Comparison of ENCODE assay signal across 10 mouse cellular contexts in the genomic region with DNA sequence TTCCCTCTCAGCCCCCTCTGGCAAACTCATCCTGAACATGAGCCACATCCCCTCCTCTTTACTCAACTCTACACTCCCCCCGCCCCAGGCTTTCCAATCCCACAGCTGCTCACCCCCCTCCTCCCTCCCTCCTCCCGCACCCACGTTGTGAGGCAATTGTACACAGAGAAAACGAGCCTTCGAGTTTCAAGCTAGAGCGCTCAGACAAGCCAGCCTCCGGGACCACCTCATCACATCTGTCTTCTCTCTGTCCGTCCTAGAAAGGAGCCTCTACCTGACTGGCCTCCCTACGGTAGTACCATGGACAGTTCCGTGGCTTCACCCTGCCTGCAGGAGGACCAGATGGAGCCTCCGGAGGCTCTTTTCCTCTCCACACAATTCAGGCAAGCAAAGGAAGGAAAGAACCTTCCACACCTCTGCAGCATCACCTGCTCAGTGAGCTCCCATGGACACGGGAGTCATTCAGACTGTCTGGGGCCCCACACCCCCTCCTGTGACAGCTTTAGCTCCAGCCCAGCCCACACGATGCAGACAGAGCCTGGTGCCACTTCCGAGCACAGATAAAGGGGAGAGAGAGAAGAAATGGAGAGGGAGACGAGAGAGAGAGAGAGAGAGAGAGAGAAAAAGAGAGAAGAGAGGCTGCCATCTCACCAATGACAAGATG. TPM values are rescaled to one million over a fixed set of nuclear protein-coding genes. Genes with fewer than 3 reads are reported as not detected.
DNase-seq lines count a peak whose midpoint lies in the region; ATAC-seq and TF ChIP-seq lines count a peak whose summit lies in the region.
"Had no signal": no experiment of that assay in that cellular context is flagged by ENCODE, and none has a peak within 500 bp of the region (broad histone marks: within the 10 kb centered on the region; RNA-seq: fewer than 3 reads in every experiment).

No protein-coding gene starts in this region.

- H3K4me1 ChIP-seq in kidney, postnatal 0 days (replicated peaks; ENCODE audit: insufficient read depth, low read length): no peaks in the 10 kb centered on the region
- peaks cover 20% of the 10 kb centered on the region for H3K4me1 ChIP-seq in forebrain, postnatal 0 days (ENCODE audit: insufficient read depth)

- peaks cover 12% of the 10 kb centered on the region; the same call in 1 of the 2 replicates for H3K27me3 ChIP-seq in kidney, postnatal 0 days (ENCODE audit: insufficient read depth, low read length)
- H3K27me3 ChIP-seq in forebrain, postnatal 0 days (ENCODE audit: insufficient read depth, low read length): 0 out of 2 replicates have a peak, but pooled peaks cover 5% of the 10 kb centered on the region

- no peaks in the 10 kb centered on the region for H3K9me3 ChIP-seq in kidney, postnatal 0 days (replicated peaks; ENCODE audit: low read length)
- no peaks in the 10 kb centered on the region for H3K9me3 ChIP-seq in forebrain, postnatal 0 days (ENCODE audit: low read length)

- intact Hi-C loops in gastrocnemius, adult 2 months (cut with DNase I): no loop called here

- H3K4me3 ChIP-seq in kidney, postnatal 0 days (replicated peaks; ENCODE audit: low read depth, low read length): no peak overlapping the region
- peak overlapping the region; percentile 33 for H3K4me3 ChIP-seq in forebrain, postnatal 0 days (ENCODE audit: low read depth, low read length)
- no peak overlapping the region for H3K4me3 ChIP-seq in gastrocnemius, adult 2 months

- DNase-seq in kidney, postnatal 0 days (ENCODE audit: low spot score): peak; percentile 73
- DNase-seq in kidney, adult 18-20 months: no peak
- peak; percentile 72 for DNase-seq in adrenal gland, postnatal 10 days
- peak; percentile 72 for DNase-seq in forebrain, postnatal 0 days
- DNase-seq in mesoderm, embryonic 11.5 days (ENCODE audit: low read depth, low spot score): peak; percentile 82
- peak; percentile 56 for DNase-seq in right cerebral cortex, postnatal 25 days
- DNase-seq in gastrocnemius, adult 2 months: no peak

- H3K4me2 ChIP-seq in kidney, postnatal 0 days (ENCODE audit: low read length): no peak overlapping the region
- H3K4me2 ChIP-seq in forebrain, postnatal 0 days (ENCODE audit: low read depth): peak overlapping the region; percentile 91

- ATAC-seq in kidney, postnatal 0 days (replicated peaks; ENCODE audit: low FRiP score, low read depth): no peak
- ATAC-seq in forebrain, postnatal 0 days: peak; percentile 69
- ATAC-seq in megakaryocyte-erythroid progenitor cell, adult 5-6 weeks (replicated peaks; ENCODE audit: low FRiP score, low TSS enrichment, poor library complexity, severe bottlenecking): no peak
- ATAC-seq: Patski had no signal

- no peak for TF ChIP-seq CTCF in kidney, postnatal 0 days (IDR thresholded peaks at IDR 0.05; ENCODE audit: low read depth)
- no peak for TF ChIP-seq CTCF in forebrain, postnatal 0 days (IDR thresholded peaks at IDR 0.05; ENCODE audit: low read depth)
- TF ChIP-seq CTCF in gastrocnemius, adult 2 months (IDR thresholded peaks at IDR 0.05): no peak

- H3K27ac ChIP-seq in kidney, postnatal 0 days: no peak overlapping the region
- peak overlapping the region; percentile 76 for H3K27ac ChIP-seq in forebrain, postnatal 0 days (ENCODE audit: low read depth, low read length)
- H3K27ac ChIP-seq in gastrocnemius, adult 2 months: no peak overlapping the region
- H3K27ac ChIP-seq: liver, embryonic 14.5 days had no signal

- WGBS in kidney, postnatal 0 days: 10% methylated on average over 15 of the region's 15 CpGs
- 5% methylated on average over 15 of the region's 15 CpGs for WGBS in forebrain, postnatal 0 days

- H3K36me3 ChIP-seq in kidney, postnatal 0 days (ENCODE audit: insufficient read depth, low read length): no peaks in the 10 kb centered on the region
- H3K36me3 ChIP-seq in forebrain, postnatal 0 days (ENCODE audit: insufficient read depth): no peaks in the 10 kb centered on the region

- no peak overlapping the region for H3K9ac ChIP-seq in kidney, postnatal 0 days (ENCODE audit: low read depth, low read length)
- H3K9ac ChIP-seq in forebrain, postnatal 0 days: peak overlapping the region; percentile 46
- H3K9ac ChIP-seq: liver, embryonic 14.5 days had no signal

RNA-seq across cellular contexts. Expression of a gene that starts 1.5 kb away (rescaled TPM):
- 2.6 and 2.9 TPM in 2 replicates for polyA plus RNA-seq in kidney, postnatal 0 days (2015; fragmentation: Nextera tagmentation; extraction: Ambion mirVana)
- total RNA-seq in adrenal gland, postnatal 10 days (2021): 1 to 10 TPM; 2.6 to 4.8 TPM
- total RNA-seq in forebrain, postnatal 0 days (2014; rRNA removed): 28.9 and 37.2 TPM in 2 replicates
- polyA plus RNA-seq in forebrain, postnatal 0 days (2015; fragmentation: Nextera tagmentation; extraction: Ambion mirVana): 11.5 and 15.5 TPM in 2 replicates
- total RNA-seq in megakaryocyte-erythroid progenitor cell, adult 5-6 weeks (2014; fragmentation: Nextera tagmentation): not detected in 2 replicates
- total RNA-seq in megakaryocyte-erythroid progenitor cell, adult 5-6 weeks (2017): not detected in 2 replicates
- total RNA-seq in gastrocnemius, adult 2 months (2021): under 1 TPM in 1 of 2 experiments, not detected in 1; 0.10 TPM

Comparison
In these comparisons a context has a peak if more than half of its experiments do, and no peak if none do; other contexts are left out.
1. DNase-seq: peak in kidney, postnatal 0 days (single experiment), adrenal gland, postnatal 10 days (single experiment), forebrain, postnatal 0 days (single experiment), mesoderm, embryonic 11.5 days (single experiment) and right cerebral cortex, postnatal 25 days (single experiment); none in kidney, adult 18-20 months (single experiment) and gastrocnemius, adult 2 months (single experiment).